Mouse (Mus musculus): Measurements from ENCODE around the gene Dok7. TPM values are rescaled to one million over a fixed set of nuclear protein-coding genes. Genes with fewer than 3 reads are reported as not detected.

Gene Dok7
- 12.0 and 12.5 TPM in 2 replicates for polyA plus RNA-seq (2015; fragmentation: Nextera tagmentation; extraction: Ambion mirVana)

DNA sequence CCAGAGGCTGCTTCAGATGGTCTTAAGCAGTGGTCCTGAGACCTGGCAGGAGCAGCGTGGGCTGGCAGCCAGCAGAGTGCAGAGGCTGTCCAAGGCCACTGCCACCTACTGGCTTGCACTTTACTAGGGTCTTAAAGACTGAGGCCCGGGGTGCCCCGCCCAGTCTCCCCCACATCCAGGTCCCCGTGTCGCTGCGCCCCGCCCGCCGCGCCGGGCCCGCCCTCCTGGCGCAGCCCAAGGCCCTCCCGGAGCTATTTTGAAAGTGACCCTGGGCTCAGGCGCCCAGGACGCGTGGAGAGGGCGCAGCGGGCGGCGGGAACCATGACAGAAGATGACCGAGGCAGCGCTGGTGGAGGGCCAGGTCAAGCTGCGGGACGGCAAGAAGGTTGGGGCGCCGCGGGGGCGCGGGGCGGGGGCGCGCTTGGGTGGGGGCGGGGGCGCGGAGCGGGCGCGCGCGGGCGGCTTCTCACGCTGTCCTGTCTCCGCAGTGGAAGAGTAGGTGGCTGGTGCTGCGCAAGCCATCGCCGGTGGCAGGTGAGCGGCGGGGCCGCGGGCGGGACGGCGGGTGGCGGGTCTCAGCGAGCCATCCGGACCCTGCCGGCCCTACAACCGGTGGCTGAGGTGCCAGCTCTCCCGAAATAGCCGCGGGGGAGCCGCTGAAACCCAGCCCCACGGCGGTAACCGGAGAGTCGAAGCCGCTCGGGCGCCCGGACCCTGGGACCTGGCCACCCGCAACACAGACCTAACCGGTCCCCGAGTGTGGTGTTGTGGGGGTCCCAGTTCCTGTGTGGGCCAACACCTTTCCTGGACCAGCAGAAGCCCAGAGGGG, at the start of gene Dok7:
Gene Dok7 (plus strand): TSS at position 163 of the 829 bp plus-strand sequence.
- Histone ChIP-seq H3K9ac (ENCODE audit: low read depth, low read length) (peak within 1 kb of the TSS; percentile 81), H3K4me3 (ENCODE audit: low read length) (peak within 1 kb of the TSS; percentile 63), H3K36me3 (ENCODE audit: control insufficient read depth, insufficient read depth, low read length) (no peaks in the 10 kb centered on the region), H3K9me3 (ENCODE audit: control insufficient read depth, low read length) (no peaks in the 10 kb centered on the region), H3K4me2 (ENCODE audit: low read length) (peak within 1 kb of the TSS; percentile 68), H3K27ac (ENCODE audit: low read depth, low read length) (peak within 1 kb of the TSS; percentile 55; the same call in 1 of the 2 replicates), H3K4me1 (ENCODE audit: control insufficient read depth, insufficient read depth, low read depth, low read length) (peaks cover 15% of the 10 kb centered on the region), H3K27me3 (replicated peaks; ENCODE audit: control insufficient read depth, insufficient read depth, low read length) (0 out of 2 replicates have a peak, but pooled peaks cover 3% of the 10 kb centered on the region)
- peak; percentile 77 for ATAC-seq
- under 1% methylated on average over 54 of the region's 74 CpGs for WGBS

DNA sequence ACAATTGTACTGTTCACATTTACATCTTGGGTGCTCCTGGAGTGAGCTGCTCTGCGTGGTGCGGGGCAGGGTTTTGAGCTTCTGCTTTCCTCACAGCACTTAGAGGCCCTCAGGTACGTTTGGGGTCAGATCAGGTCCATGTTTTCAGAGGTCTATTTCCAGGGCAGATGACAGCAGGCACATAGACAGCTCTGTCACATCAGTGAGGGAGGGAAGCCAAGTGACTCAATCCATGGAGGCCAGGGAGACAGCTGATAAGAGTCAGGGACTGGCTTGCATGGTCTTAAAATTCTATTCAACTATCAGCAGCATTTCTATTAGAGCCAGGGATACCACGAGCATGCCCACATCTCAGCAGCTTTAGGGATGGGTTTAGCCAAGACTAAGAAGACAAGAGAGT, 47.4 kb upstream of the Dok7 start:
- ATAC-seq = no peak
- H3K4me3 ChIP-seq (ENCODE audit: low read length) = no peak overlapping the region
- 98% methylated on average over 4 of the region's 4 CpGs for WGBS
- no peak overlapping the region for H3K9ac ChIP-seq (ENCODE audit: low read depth, low read length)
- H3K36me3 ChIP-seq (ENCODE audit: control insufficient read depth, insufficient read depth, low read length) = no peaks in the 10 kb centered on the region
- H3K27me3 ChIP-seq (replicated peaks; ENCODE audit: control insufficient read depth, insufficient read depth, low read length) = no peaks in the 10 kb centered on the region
- H3K9me3 ChIP-seq (ENCODE audit: control insufficient read depth, low read length) = no peaks in the 10 kb centered on the region
- peaks cover 7% of the 10 kb centered on the region for H3K4me1 ChIP-seq (ENCODE audit: control insufficient read depth, insufficient read depth, low read depth, low read length)
- no peak overlapping the region for H3K4me2 ChIP-seq (ENCODE audit: low read length)
- H3K27ac ChIP-seq (ENCODE audit: low read depth, low read length) = no peak overlapping the region

DNA sequence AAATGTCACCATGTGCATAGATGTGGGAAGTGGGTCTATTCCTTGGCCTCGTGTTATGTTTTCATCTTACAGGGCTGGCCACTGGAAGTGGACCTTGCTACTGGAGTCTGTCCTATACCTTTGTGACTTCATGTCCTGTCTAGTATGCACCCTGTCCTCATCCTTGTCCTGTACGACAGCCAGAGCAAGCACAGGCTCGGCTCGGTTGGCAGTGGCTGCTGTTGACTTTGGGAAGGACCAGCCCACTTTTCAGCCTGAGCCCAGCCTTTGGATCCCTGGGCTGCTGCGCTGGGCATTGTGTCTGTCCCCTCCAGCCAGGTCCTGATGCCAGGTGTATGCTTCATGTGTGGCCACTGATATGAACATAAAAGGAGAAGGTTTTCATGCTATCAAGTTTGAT, 45.9 kb upstream of the Dok7 start:
- Histone ChIP-seq H3K4me3 (ENCODE audit: low read length) (no peak overlapping the region), H3K27me3 (replicated peaks; ENCODE audit: control insufficient read depth, insufficient read depth, low read length) (no peaks in the 10 kb centered on the region), H3K4me1 (ENCODE audit: control insufficient read depth, insufficient read depth, low read depth, low read length) (peaks cover 11% of the 10 kb centered on the region), H3K27ac (ENCODE audit: low read depth, low read length) (no peak overlapping the region), H3K4me2 (ENCODE audit: low read length) (no peak overlapping the region), H3K9me3 (ENCODE audit: control insufficient read depth, low read length) (no peaks in the 10 kb centered on the region), H3K9ac (ENCODE audit: low read depth, low read length) (no peak overlapping the region), H3K36me3 (ENCODE audit: control insufficient read depth, insufficient read depth, low read length) (no peaks in the 10 kb centered on the region)
- 74% methylated on average over 5 of the region's 5 CpGs for WGBS
- no peak for ATAC-seq

DNA sequence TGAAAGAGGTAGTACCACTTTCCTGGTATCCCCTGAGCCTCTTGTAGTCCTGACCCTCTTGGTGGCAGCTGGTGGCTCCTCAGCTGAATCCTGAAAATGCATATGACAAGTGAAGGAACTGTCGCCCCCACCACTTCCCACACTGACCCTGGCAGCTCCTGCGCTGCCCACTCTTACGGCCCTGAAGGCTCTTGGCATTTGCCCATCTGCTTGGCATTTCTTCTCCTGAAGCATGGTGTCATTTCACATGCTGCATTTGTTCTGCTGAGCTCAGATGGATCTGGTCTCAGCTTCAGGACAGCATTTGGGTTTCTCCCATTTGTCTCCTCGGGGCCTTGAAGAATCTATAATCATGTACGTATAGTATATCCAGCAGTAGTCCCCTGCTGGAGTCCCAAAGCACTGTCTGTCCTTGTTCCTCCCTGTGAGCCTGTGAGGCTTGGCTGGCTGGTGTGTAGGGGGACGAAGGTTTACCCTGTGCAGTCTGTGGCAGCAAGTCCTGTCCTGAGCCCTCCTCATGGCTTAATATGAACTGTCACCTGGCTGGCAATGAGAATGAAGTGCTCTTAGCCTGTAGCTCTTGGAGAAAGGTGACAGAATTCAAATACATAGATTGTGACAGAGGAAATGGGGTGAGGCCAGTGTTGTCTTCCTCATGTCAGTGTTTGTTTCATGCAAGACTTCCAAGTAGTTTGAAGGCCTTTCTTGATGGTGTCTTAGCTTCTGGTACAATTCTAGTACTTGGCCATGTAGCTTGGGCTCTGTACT, 45.2 kb upstream of the Dok7 start:
- Histone ChIP-seq H3K27me3 (replicated peaks; ENCODE audit: control insufficient read depth, insufficient read depth, low read length) (no peaks in the 10 kb centered on the region), H3K4me1 (ENCODE audit: control insufficient read depth, insufficient read depth, low read depth, low read length) (peaks cover 11% of the 10 kb centered on the region), H3K9me3 (ENCODE audit: control insufficient read depth, low read length) (no peaks in the 10 kb centered on the region), H3K4me2 (ENCODE audit: low read length) (no peak overlapping the region), H3K27ac (ENCODE audit: low read depth, low read length) (no peak overlapping the region), H3K9ac (ENCODE audit: low read depth, low read length) (no peak overlapping the region), H3K4me3 (ENCODE audit: low read length) (no peak overlapping the region), H3K36me3 (ENCODE audit: control insufficient read depth, insufficient read depth, low read length) (no peaks in the 10 kb centered on the region)
- no peak for ATAC-seq
- WGBS = 81% methylated on average over 6 of the region's 6 CpGs

DNA sequence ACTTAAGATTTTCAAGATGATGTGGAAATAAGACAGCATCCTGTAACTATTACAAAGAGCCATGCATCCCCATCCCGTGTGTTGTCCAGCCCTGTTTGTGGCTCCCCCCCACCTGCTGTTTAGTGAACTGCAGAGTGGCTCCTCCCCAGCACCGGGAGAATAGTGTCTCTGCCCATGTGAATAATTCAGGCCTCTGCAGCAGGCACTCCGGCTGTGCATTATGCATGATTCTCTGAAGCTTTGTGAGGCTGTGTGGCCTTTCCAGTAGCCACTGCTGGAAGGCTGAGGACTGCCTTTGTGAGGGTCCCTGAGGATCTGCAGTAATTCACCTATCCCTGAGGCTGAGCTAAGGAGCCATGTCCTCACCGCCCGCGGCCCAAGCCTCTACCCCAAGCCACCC, 42.5 kb upstream of the Dok7 start:
- Histone ChIP-seq H3K4me3 (ENCODE audit: low read length) (no peak overlapping the region), H3K36me3 (ENCODE audit: control insufficient read depth, insufficient read depth, low read length) (no peaks in the 10 kb centered on the region), H3K4me1 (ENCODE audit: control insufficient read depth, insufficient read depth, low read depth, low read length) (peaks cover 17% of the 10 kb centered on the region), H3K4me2 (ENCODE audit: low read length) (no peak overlapping the region), H3K27me3 (replicated peaks; ENCODE audit: control insufficient read depth, insufficient read depth, low read length) (no peaks in the 10 kb centered on the region), H3K9me3 (ENCODE audit: control insufficient read depth, low read length) (no peaks in the 10 kb centered on the region), H3K9ac (ENCODE audit: low read depth, low read length) (no peak overlapping the region), H3K27ac (ENCODE audit: low read depth, low read length) (peak overlapping the region; percentile 36; the same call in 1 of the 2 replicates)
- ATAC-seq = peak; percentile 21; the same call in 1 of the 2 replicates
- 29% methylated on average over 6 of the region's 6 CpGs for WGBS

DNA sequence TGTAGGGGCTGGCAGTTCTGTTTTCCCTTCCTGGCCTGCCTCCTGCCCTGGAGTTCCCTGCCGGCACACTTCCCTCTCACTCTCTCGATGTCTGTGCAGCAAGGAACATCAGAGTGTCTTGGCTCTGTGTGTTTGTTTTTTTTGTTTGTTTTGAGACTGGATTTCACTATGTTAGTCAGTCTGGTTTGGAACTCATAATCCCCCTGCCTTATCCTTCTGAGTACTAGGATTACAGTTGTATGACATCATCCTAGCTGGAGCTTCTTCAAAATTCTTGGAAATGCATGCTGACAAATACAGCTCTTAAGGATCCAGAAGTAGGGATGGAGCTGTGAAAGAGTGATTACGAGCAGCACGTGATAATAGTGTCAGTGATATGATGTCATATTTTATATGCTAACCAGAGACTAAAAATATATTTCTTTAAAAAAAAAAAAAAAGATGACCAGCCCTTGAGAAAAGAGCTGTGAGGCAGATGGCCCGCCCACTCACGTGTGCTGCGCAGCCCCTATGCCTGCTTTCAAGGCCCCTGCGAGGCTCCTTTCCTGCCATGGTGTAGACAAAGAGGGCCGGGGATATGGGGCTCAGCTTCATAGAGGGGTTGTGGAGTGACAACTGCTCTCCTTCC, 36.8 kb upstream of the Dok7 start:
- no peaks in the 10 kb centered on the region for H3K27me3 ChIP-seq (replicated peaks; ENCODE audit: control insufficient read depth, insufficient read depth, low read length)
- no peak overlapping the region for H3K4me3 ChIP-seq (ENCODE audit: low read length)
- H3K4me1 ChIP-seq (ENCODE audit: control insufficient read depth, insufficient read depth, low read depth, low read length) = peaks cover 6% of the 10 kb centered on the region
- no peak overlapping the region for H3K27ac ChIP-seq (ENCODE audit: low read depth, low read length)
- 76% methylated on average over 9 of the region's 9 CpGs for WGBS
- H3K9me3 ChIP-seq (ENCODE audit: control insufficient read depth, low read length) = no peaks in the 10 kb centered on the region
- no peak for ATAC-seq
- H3K9ac ChIP-seq (ENCODE audit: low read depth, low read length) = no peak overlapping the region
- H3K4me2 ChIP-seq (ENCODE audit: low read length) = no peak overlapping the region
- H3K36me3 ChIP-seq (ENCODE audit: control insufficient read depth, insufficient read depth, low read length) = no peaks in the 10 kb centered on the region

DNA sequence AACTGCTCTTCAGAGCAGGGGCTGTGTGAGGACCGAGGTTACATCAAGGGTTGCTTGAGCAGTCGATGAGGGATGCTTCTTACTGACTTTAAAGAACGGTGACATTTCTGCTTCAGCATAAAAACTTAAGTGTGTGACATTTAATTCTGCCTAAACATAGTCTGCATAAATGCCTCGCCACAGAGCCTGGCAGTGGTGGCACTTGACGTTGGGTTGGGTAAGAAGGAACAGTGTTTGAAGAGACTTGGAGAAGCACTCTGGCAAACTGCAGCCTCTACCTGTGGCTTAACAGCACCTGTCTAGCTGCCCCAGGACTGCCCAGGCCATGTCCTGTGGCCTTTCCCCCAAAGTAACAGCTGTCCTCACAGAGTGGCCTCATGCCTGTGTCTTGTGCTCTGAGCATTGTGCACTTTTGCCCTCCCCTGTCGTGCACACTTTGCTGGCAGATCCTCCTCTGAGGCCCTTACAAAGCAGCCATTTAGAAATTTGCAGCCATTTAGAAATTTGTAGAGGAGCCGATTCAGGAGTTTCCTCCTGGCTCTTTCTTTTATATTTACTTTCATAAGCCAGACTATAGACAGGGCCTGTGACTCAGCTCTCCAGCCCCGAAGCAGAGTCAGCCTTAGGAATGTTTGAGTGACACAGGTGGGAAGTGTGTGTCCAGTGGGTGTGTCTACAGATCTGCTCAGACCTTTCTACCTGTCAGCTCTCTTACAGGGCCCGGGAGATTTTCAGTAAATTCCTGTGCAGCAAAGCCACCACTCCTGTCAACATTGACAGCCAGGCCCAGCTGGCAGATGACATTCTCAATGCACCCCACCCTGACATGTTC, 35.9 kb upstream of the Dok7 start:
- no peaks in the 10 kb centered on the region for H3K27me3 ChIP-seq (replicated peaks; ENCODE audit: control insufficient read depth, insufficient read depth, low read length)
- no peaks in the 10 kb centered on the region for H3K36me3 ChIP-seq (ENCODE audit: control insufficient read depth, insufficient read depth, low read length)
- no peak overlapping the region for H3K4me2 ChIP-seq (ENCODE audit: low read length)
- no peak overlapping the region for H3K27ac ChIP-seq (ENCODE audit: low read depth, low read length)
- 77% methylated on average over 9 of the region's 9 CpGs for WGBS
- H3K4me3 ChIP-seq (ENCODE audit: low read length) = no peak overlapping the region
- H3K9me3 ChIP-seq (ENCODE audit: control insufficient read depth, low read length) = no peaks in the 10 kb centered on the region
- no peak for ATAC-seq
- H3K9ac ChIP-seq (ENCODE audit: low read depth, low read length) = no peak overlapping the region
- peaks cover 6% of the 10 kb centered on the region for H3K4me1 ChIP-seq (ENCODE audit: control insufficient read depth, insufficient read depth, low read depth, low read length)

DNA sequence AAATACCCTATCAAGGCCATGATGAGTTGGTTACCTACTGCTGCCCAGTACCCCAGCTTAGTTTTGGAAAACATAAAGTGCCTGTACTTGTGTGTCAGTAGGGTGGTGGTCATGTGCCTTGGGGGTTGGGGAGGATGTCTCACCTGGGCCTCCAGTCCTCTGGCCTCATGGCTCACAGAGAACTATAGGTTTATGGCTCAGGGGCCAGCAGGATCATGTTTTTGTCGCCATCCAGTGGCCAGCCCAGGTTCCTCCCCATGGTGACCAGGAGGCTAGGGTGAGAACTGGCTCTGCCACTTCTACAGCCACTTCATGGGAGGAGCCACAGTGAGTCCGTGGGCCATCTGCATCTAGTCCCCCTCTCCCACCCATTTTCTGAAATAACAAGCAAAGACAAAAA, 31.6 kb upstream of the Dok7 start:
- H3K9me3 ChIP-seq (ENCODE audit: control insufficient read depth, low read length) = no peaks in the 10 kb centered on the region
- H3K4me2 ChIP-seq (ENCODE audit: low read length) = no peak overlapping the region
- H3K27ac ChIP-seq (ENCODE audit: low read depth, low read length) = no peak overlapping the region; the same call in 1 of the 2 replicates
- no peak overlapping the region for H3K4me3 ChIP-seq (ENCODE audit: low read length)
- H3K9ac ChIP-seq (ENCODE audit: low read depth, low read length) = no peak overlapping the region
- no peaks in the 10 kb centered on the region; the same call in 1 of the 2 replicates for H3K4me1 ChIP-seq (ENCODE audit: control insufficient read depth, insufficient read depth, low read depth, low read length)
- no peak for ATAC-seq
- peaks cover 15% of the 10 kb centered on the region; the same call in 1 of the 2 replicates for H3K36me3 ChIP-seq (ENCODE audit: control insufficient read depth, insufficient read depth, low read length)
- WGBS = 15% methylated on average over 2 of the region's 2 CpGs
- no peaks in the 10 kb centered on the region for H3K27me3 ChIP-seq (replicated peaks; ENCODE audit: control insufficient read depth, insufficient read depth, low read length)
